Mouse (Mus musculus) hindbrain, embryonic 14.5 days (tissue): ENCODE measurements at regions not wholly inside any gene's neighbourhood (a gene's known extent, or its start where the extent isn't known, plus 50 kb on each side); places are given as distances from the start of the nearest gene placed in this dataset.
A peak's percentile ranks its signal among the peaks of the same experiment; 100 is the strongest.

Experiments
- ATAC-seq: fragments of 200-750 bp; cut with Nextera tagmentation; 2 replicates; pipeline ENCODE4 v1.8.0; 2017; ENCODE audit warnings: moderate number of reproducible peaks, mild to moderate bottlenecking, moderate TSS enrichment, moderate library complexity; ENCODE audit not compliant: low FRiP score
- DNase-seq: peaks from one replicate; pipeline ENCODE4 v3.0.0-alpha.2; 2015; ENCODE audit warnings: low spot score
- H3K27ac ChIP-seq: fragments of 300-500 bp; sonication (generic); 2 replicates; pipeline ENCODE4 v1.5.1; 2014; ENCODE audit warnings: mild to moderate bottlenecking, moderate library complexity
- H3K27me3 ChIP-seq: fragments of 300-500 bp; sonication (generic); 2 replicates; pipeline ENCODE4 v1.6.1; 2014; ENCODE audit warnings: mild to moderate bottlenecking, low read length, mixed read lengths; ENCODE audit not compliant: control insufficient read depth, insufficient read depth
- H3K36me3 ChIP-seq: fragments of 300-500 bp; sonication (generic); replicated peaks from 2 replicates; pipeline ENCODE4 v1.6.1; 2014; ENCODE audit not compliant: control insufficient read depth, insufficient read depth
- H3K4me1 ChIP-seq: fragments of 300-500 bp; sonication (generic); replicated peaks from 2 replicates; pipeline ENCODE4 v1.6.1; 2014; ENCODE audit warnings: antibody characterized with exemption, low read length, mixed read lengths; ENCODE audit not compliant: control insufficient read depth, insufficient read depth
- H3K4me2 ChIP-seq: fragments of 300-500 bp; sonication (generic); replicated peaks from 2 replicates; pipeline ENCODE4 v1.6.1; 2014; ENCODE audit warnings: mild to moderate bottlenecking, moderate library complexity
- H3K4me3 ChIP-seq: fragments of 300-500 bp; sonication (generic); replicated peaks from 2 replicates; pipeline ENCODE4 v1.5.1; 2014; ENCODE audit warnings: mild to moderate bottlenecking, low read length
- H3K9ac ChIP-seq: fragments of 300-500 bp; sonication (generic); 2 replicates; pipeline ENCODE4 v1.6.1; 2014
- H3K9me3 ChIP-seq: fragments of 300-500 bp; sonication (generic); 2 replicates; pipeline ENCODE4 v1.6.1; 2016; ENCODE audit warnings: low read length; ENCODE audit not compliant: control insufficient read depth
- WGBS: fragments of 180-500 bp; shearing (Covaris S2); extraction: QIAGEN DNeasy Blood & Tissue Kit; methylation state at CpG from one replicate; pipeline ENCODE4 v1.1.7; 2014; 5-methylcytosine and 5-hydroxymethylcytosine counted together

- ATAC-seq (no peak), DNase-seq (no peak)
- Histone ChIP-seq H3K4me3 (no peak overlapping the region), H3K9me3 (no peaks in the 10 kb centered on the region), H3K27ac (no peak overlapping the region), H3K4me1 (peaks cover 19% of the 10 kb centered on the region), H3K36me3 (no peaks in the 10 kb centered on the region), H3K9ac (no peak overlapping the region), H3K4me2 (no peak overlapping the region), H3K27me3 (peaks cover 8% of the 10 kb centered on the region; the same call in 1 of the 2 replicates)
- WGBS, result 83% methylated on average over 5 of the region's 5 CpGs
Observed at GRCm38 (mm10) chr9:43942147-43942546, 101.0 kb upstream of the Thy1 start.

GRCm38 (mm10) chr9:43943522-43943921 lies 99.7 kb upstream of the Thy1 start:
- ATAC-seq (no peak), DNase-seq (no peak)
- Histone ChIP-seq H3K36me3 (no peaks in the 10 kb centered on the region), H3K27ac (no peak overlapping the region), H3K27me3 (0 out of 2 replicates have a peak, but pooled peaks cover 4% of the 10 kb centered on the region), H3K4me2 (no peak overlapping the region), H3K9ac (no peak overlapping the region), H3K4me3 (no peak overlapping the region), H3K9me3 (no peaks in the 10 kb centered on the region), H3K4me1 (peaks cover 25% of the 10 kb centered on the region)
- WGBS, result 16% methylated on average over 6 of the region's 6 CpGs

DNA sequence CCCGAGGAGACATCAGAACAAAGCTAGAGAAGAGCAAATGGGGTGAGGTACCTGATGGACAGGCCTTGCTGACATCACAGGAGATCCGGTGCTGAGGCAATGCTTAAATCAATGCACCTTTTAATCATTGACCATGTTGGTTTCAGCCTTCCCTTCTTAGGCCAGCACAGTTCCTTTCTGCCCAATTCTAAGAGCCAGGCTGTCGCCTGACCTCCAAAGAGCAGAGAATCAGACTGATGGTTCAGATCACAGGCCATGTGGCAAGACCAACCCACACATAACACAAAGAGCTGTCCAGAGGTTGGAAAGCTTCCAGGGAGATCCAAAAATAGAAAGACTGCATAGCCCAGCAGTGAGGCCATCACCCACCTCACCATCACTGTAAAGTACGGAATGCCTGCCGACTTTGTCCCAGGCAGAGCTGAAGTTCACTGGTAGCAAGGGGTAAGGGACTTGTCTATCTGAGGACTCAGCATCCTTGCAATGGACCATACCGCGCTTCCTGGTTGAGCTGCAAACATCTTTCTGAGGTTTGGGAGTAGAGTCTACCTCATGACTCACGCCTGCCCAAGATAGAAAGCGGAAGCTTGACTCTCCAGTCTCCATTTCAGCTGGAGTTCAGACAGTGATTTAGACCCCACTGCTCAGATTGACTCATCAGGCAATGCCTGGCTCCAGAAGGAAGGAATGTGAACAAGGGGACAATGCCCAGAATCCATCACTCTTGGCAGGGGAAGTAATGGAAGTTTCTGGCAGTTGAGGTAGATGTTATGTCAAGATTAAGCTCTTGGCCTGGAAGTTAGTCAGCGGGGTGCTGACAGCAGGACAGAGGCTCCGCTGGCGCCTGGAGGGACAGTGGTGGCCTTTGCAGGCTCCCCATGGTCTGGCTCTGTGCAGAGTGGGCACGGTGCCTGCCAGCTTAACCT lies 98.1 kb upstream of the Thy1 start:
- no peaks in the 10 kb centered on the region for H3K36me3 ChIP-seq
- H3K4me3 ChIP-seq, result no peak overlapping the region
- WGBS, result 75% methylated on average over 13 of the region's 13 CpGs
- H3K9ac ChIP-seq, result no peak overlapping the region
- H3K9me3 ChIP-seq, result no peaks in the 10 kb centered on the region
- ATAC-seq, result no peak
- no peak for DNase-seq
- no peak overlapping the region for H3K4me2 ChIP-seq
- no peak overlapping the region for H3K27ac ChIP-seq
- H3K4me1 ChIP-seq, result peaks cover 19% of the 10 kb centered on the region
- 0 out of 2 replicates have a peak, but pooled peaks cover 4% of the 10 kb centered on the region for H3K27me3 ChIP-seq

GRCm38 (mm10) chr9:43945997-43946649 lies 97.1 kb upstream of the Thy1 start:
- Histone ChIP-seq H3K27me3 (0 out of 2 replicates have a peak, but pooled peaks cover 4% of the 10 kb centered on the region), H3K4me1 (peaks cover 15% of the 10 kb centered on the region; the same call in 1 of the 2 replicates), H3K36me3 (no peaks in the 10 kb centered on the region), H3K4me2 (no peak overlapping the region), H3K9me3 (no peaks in the 10 kb centered on the region), H3K9ac (no peak overlapping the region), H3K4me3 (no peak overlapping the region), H3K27ac (no peak overlapping the region)
- WGBS, result 82% methylated on average over 13 of the region's 13 CpGs
- ATAC-seq (no peak), DNase-seq (no peak)

DNA sequence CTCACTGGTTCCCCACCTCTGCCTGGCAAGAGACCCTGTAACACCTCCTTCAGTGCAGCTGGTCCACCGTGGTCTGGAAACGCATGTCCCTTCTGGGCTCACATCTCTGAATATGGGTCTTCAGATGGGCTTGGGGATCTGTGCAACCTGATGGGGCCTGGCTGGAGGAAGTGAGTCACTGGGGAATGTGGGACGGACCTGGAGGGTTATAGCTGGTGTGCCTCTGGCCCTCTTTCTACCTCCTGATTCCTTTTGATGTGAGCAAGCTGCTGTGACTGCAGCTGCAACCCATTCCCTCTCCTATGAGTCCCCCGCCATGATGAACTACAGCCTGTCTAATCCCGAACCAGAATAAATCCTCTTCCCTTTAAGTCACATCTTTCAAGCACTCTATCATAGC lies 96.1 kb upstream of the Thy1 start:
- H3K27me3 ChIP-seq, result 0 out of 2 replicates have a peak, but pooled peaks cover 2% of the 10 kb centered on the region
- no peak overlapping the region for H3K9ac ChIP-seq
- no peak overlapping the region for H3K4me2 ChIP-seq
- H3K27ac ChIP-seq, result no peak overlapping the region
- peaks cover 15% of the 10 kb centered on the region; the same call in 1 of the 2 replicates for H3K4me1 ChIP-seq
- no peaks in the 10 kb centered on the region for H3K9me3 ChIP-seq
- H3K36me3 ChIP-seq, result no peaks in the 10 kb centered on the region
- ATAC-seq, result no peak
- H3K4me3 ChIP-seq, result no peak overlapping the region
- DNase-seq, result no peak
- WGBS, result 52% methylated on average over 5 of the region's 5 CpGs

DNA sequence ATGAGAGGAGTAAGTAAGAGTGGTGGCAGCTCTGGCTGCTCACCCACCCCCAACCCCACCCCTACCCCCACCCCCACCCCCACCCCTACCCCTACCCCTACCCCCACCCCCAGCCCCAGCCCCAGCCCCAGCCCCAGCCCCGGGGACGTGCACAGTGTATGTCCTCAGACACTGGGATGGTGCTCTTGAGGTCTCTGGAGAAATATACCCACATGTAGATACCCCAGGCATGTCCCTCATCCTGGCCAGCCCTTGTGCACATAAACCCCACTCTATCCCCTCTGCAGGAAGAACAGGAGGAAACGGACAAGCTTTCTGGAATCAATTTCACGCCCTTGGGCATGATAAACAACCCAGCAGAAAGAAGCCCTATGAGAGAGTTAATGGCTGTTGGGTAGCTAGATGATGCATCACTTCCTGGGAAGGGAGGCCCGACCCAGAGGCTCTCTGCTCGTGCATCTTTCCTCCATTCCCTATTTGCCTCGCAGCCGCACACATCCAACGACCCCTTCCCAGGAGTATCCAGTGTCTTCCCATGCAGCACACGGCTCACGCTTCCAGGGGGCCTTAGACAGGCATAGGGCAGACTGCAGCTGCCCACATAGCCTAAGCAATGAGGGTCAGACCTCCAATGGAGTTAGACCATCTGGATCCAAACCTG lies 95.6 kb upstream of the Thy1 start:
- ATAC-seq, result 0 out of 2 replicates have a peak, but pooled peaks have one; percentile 29

GRCm38 (mm10) chr9:43953128-43953527 lies 90.1 kb upstream of the Thy1 start:
- 42% methylated on average over 7 of the region's 7 CpGs for WGBS
- Histone ChIP-seq H3K27ac (no peak overlapping the region), H3K4me3 (no peak overlapping the region), H3K9ac (no peak overlapping the region; the same call in 1 of the 2 replicates), H3K27me3 (no peaks in the 10 kb centered on the region), H3K9me3 (no peaks in the 10 kb centered on the region), H3K4me2 (no peak overlapping the region), H3K36me3 (no peaks in the 10 kb centered on the region), H3K4me1 (peaks cover 6% of the 10 kb centered on the region; the same call in 1 of the 2 replicates)
- ATAC-seq, result no peak
- DNase-seq, result peak; percentile 60

More for the DNA sequence above, 95.6 kb upstream of the Thy1 start:
- H3K4me1 ChIP-seq, result peaks cover 15% of the 10 kb centered on the region; the same call in 1 of the 2 replicates
- H3K27ac ChIP-seq, result no peak overlapping the region
- H3K4me2 ChIP-seq, result no peak overlapping the region
- DNase-seq, result no peak
- no peak overlapping the region for H3K9ac ChIP-seq
- H3K27me3 ChIP-seq, result no peaks in the 10 kb centered on the region
- H3K4me3 ChIP-seq, result no peak overlapping the region
- 19% methylated on average over 11 of the region's 11 CpGs for WGBS
- H3K36me3 ChIP-seq, result no peaks in the 10 kb centered on the region
- H3K9me3 ChIP-seq, result no peaks in the 10 kb centered on the region

DNA sequence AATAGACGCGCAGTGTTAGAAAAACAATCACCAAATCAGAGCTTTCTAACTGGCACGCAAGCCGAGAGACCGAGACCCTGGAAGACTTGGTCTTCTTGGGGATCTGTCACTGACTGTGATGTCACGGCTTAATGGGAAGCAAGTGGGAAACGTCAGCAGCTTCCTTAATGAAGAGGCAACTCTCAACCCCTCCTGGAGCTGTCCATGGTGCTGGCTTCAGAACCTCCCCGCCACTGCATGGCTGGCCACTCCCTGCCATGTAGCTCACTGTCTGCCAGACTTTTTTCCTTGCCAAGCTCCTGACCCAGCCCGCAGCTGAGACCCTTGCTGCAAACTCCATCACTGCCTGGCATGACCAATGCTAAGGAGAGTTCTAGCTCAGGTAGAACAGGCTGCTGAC lies 83.6 kb upstream of the Thy1 start:
- Histone ChIP-seq H3K27ac (no peak overlapping the region), H3K9me3 (no peaks in the 10 kb centered on the region)

GRCm38 (mm10) chr9:43961431-43961830 lies 81.8 kb upstream of the Thy1 start:
- Histone ChIP-seq H3K27ac (peak overlapping the region; percentile 39; the same call in 1 of the 2 replicates), H3K4me1 (no peaks in the 10 kb centered on the region), H3K9me3 (no peaks in the 10 kb centered on the region), H3K27me3 (no peaks in the 10 kb centered on the region), H3K4me3 (no peak overlapping the region), H3K36me3 (no peaks in the 10 kb centered on the region), H3K9ac (no peak overlapping the region), H3K4me2 (no peak overlapping the region)
- DNase-seq (peak; percentile 42), ATAC-seq (peak; percentile 61)
- WGBS, result 27% methylated on average over 12 of the region's 12 CpGs

More for the DNA sequence above, 83.6 kb upstream of the Thy1 start:
- ATAC-seq, result no peak
- H3K4me3 ChIP-seq, result no peak overlapping the region
- WGBS, result 25% methylated on average over 9 of the region's 9 CpGs
- H3K4me1 ChIP-seq, result no peaks in the 10 kb centered on the region
- no peaks in the 10 kb centered on the region for H3K27me3 ChIP-seq
- H3K36me3 ChIP-seq, result no peaks in the 10 kb centered on the region
- DNase-seq, result peak; percentile 65
- H3K9ac ChIP-seq, result no peak overlapping the region
- H3K4me2 ChIP-seq, result no peak overlapping the region
